Mouse (Mus musculus) heart, embryonic 12.5 days (tissue): ENCODE measurements at regions not wholly inside any gene's neighbourhood (a gene's known extent, or its start where the extent isn't known, plus 50 kb on each side); places are given as distances from the start of the nearest gene placed in this dataset.
"Not testable (repeated sequence)": the region's sequence is repeated elsewhere in the genome, so short reads cannot be mapped to it uniquely, and the experiment has no call there.

Experiments
- ATAC-seq: fragments of 200-750 bp; cut with Nextera tagmentation; 2 replicates; pipeline ENCODE4 v1.8.0; 2017; ENCODE audit warnings: moderate TSS enrichment, moderate library complexity; ENCODE audit not compliant: insufficient number of reproducible peaks, low FRiP score
- H3K27ac ChIP-seq: fragments of 300-500 bp; sonication (generic); 2 replicates; pipeline ENCODE4 v1.5.1; 2016; ENCODE audit warnings: mild to moderate bottlenecking, moderate library complexity; ENCODE audit not compliant: poor library complexity, severe bottlenecking
- H3K27me3 ChIP-seq: fragments of 300-500 bp; sonication (generic); replicated peaks from 2 replicates; pipeline ENCODE4 v1.6.1; 2016; ENCODE audit warnings: mild to moderate bottlenecking, moderate library complexity
- H3K36me3 ChIP-seq: fragments of 300-500 bp; sonication (generic); 2 replicates; pipeline ENCODE4 v1.6.1; 2016; ENCODE audit warnings: mild to moderate bottlenecking, moderate library complexity
- H3K4me1 ChIP-seq: fragments of 300-500 bp; sonication (generic); replicated peaks from 2 replicates; pipeline ENCODE4 v1.6.1; 2016; ENCODE audit warnings: mild to moderate bottlenecking
- H3K4me2 ChIP-seq: fragments of 300-500 bp; sonication (generic); 2 replicates; pipeline ENCODE4 v1.6.1; 2016; ENCODE audit warnings: mild to moderate bottlenecking, moderate library complexity
- H3K4me3 ChIP-seq: fragments of 300-500 bp; sonication (generic); 2 replicates; pipeline ENCODE4 v1.5.1; 2016; ENCODE audit warnings: mild to moderate bottlenecking
- H3K9ac ChIP-seq: fragments of 300-500 bp; sonication (generic); 2 replicates; pipeline ENCODE4 v1.6.1; 2016; ENCODE audit warnings: mild to moderate bottlenecking, moderate library complexity
- H3K9me3 ChIP-seq: fragments of 300-500 bp; sonication (generic); replicated peaks from 2 replicates; pipeline ENCODE4 v1.6.1; 2016; ENCODE audit warnings: mild to moderate bottlenecking, moderate library complexity
- WGBS: fragments of 180-500 bp; shearing (Covaris S2); methylation state at CpG from one replicate; pipeline ENCODE4 v1.1.7; 2016; 5-methylcytosine and 5-hydroxymethylcytosine counted together

DNA sequence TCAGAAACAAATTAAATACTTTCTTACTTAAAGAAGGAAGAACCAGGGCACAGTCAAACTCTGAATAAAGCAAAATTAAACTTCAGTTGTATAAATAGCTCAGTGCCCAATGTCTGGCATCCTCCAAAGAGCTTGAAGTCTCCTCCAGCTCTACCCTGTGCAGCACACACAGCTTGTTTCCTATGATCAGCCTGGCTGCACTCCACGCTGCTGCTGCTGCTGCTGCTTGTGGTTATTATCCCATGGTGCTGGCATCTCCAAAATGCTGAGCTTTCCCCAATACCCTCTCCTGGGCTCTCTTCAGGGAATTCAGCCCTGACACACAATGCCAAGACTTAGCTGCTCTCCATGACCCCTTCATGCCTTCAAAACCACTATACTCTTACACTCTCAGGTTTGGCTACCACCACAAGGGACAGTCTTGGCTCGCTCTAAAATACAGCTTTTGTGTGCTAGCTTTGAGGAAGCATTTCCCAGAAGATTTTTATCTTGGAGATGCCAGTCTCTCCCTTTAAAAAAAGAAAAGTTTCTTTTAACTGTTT is 121.0 kb downstream of the Rab10 start:
- WGBS: 59% methylated on average over 2 of the region's 2 CpGs
- H3K36me3 ChIP-seq, H3K9me3 ChIP-seq, ATAC-seq, H3K9ac ChIP-seq, H3K27me3 ChIP-seq, H3K4me3 ChIP-seq, H3K4me2 ChIP-seq, H3K27ac ChIP-seq, H3K4me1 ChIP-seq: not testable (repeated sequence)

DNA sequence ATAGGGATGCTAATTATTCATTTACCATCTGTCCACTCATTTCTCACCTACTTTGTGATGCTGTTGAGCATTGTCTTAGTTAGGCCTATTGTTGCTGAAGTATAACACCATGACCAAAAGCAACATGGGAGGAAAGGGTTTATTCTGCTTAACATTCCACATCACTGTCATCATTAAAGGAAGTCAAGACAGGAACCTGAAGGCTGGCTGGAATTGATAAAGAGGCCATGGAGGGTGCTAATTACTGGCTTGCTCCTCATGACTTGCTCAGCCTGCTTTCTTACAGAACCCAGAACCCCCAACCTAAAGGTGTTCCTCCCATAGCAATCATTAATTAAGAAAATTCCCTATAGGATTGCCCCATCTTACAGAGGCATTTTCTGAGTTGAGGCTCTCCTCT is 121.6 kb downstream of the Rab10 start:
- no peak for ATAC-seq
- Histone ChIP-seq H3K4me1 (no peaks in the 10 kb centered on the region), H3K36me3 (no peaks in the 10 kb centered on the region), H3K4me3 (no peak overlapping the region), H3K27me3 (no peaks in the 10 kb centered on the region), H3K27ac (no peak overlapping the region), H3K9ac (no peak overlapping the region), H3K9me3 (no peaks in the 10 kb centered on the region), H3K4me2 (no peak overlapping the region)

DNA sequence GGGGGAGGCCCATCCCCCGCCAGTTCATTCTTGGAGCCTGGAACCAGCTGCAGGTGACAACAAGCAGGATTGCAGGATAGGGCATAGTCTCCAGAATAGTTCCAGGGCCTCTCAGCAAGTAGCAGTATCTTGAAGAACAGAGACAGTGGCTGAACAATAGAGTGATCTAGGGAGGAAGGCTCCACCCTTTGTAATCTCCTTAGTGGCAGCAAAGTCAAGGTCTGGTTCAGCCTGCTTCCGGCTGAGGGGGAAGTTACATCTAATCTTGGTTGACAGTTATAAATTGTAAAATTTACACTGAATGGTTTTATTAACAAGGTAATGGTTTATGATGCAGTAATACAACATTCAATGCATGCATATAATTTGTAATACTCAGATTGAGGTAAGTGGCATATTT is 136.4 kb downstream of the Rab10 start:
- no peak overlapping the region for H3K4me3 ChIP-seq
- no peaks in the 10 kb centered on the region for H3K36me3 ChIP-seq
- no peak overlapping the region for H3K27ac ChIP-seq
- H3K9me3 ChIP-seq: no peaks in the 10 kb centered on the region
- no peaks in the 10 kb centered on the region for H3K4me1 ChIP-seq
- WGBS: 61% methylated on average over 2 of the region's 2 CpGs
- no peak overlapping the region for H3K4me2 ChIP-seq
- no peak overlapping the region for H3K9ac ChIP-seq
- ATAC-seq: no peak
- H3K27me3 ChIP-seq: no peaks in the 10 kb centered on the region

DNA sequence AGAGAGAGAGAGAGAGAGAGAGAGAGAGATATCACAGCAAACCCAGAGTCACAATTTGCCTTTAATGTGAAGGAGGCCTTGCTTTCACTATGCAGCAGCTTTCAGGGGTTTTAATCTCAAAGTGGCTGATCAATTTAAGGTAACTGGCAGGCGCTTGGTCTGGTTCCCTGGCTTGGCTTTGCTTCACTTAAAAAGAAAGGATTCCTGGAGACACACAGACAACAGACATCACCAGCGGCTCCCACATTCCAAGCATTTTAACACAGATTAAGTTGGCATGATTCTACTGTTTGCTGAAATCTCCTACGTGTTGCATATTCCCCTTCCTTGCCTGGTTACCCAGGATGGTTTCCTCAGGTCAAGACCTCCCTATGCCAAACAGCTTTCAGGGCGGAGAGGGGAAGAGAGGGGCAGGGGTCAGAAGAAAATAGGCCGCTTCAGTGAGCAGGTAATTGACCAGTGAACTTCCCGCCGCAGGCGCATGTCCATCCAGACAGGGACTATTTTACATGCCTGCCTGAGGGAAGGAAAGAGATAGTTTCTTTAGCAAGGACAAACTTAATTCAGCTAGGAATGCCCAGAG is 140.0 kb downstream of the Rab10 start:
- H3K4me3 ChIP-seq, H3K4me2 ChIP-seq, H3K27ac ChIP-seq, H3K9ac ChIP-seq, H3K27me3 ChIP-seq, H3K36me3 ChIP-seq, H3K4me1 ChIP-seq, ATAC-seq, H3K9me3 ChIP-seq: not testable (repeated sequence)
- 50% methylated on average over 8 of the region's 8 CpGs for WGBS

DNA sequence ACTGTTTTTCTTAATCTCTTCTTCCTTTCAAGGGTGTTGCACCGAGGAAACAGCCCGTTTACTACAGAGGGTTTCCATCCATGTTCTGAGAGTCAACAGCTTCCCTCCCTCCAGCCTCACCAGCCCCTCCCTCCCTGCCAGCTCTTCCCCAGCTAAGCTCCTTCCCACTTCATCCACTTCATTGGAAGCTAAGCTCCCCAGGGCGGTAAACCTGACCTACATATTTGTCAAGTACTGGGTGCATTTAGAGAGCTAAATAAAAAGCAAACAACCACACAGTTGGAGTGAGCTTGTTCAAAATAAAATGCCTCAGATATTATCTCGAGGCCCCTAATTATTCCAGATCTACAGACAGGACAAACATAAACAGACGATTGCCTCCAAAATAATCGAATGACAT is 148.1 kb downstream of the Rab10 start:
- H3K27me3 ChIP-seq, H3K4me1 ChIP-seq, H3K9ac ChIP-seq, H3K9me3 ChIP-seq, ATAC-seq, H3K4me3 ChIP-seq, H3K27ac ChIP-seq, H3K36me3 ChIP-seq, H3K4me2 ChIP-seq: not testable (repeated sequence)
- 61% methylated on average over 6 of the region's 6 CpGs for WGBS

DNA sequence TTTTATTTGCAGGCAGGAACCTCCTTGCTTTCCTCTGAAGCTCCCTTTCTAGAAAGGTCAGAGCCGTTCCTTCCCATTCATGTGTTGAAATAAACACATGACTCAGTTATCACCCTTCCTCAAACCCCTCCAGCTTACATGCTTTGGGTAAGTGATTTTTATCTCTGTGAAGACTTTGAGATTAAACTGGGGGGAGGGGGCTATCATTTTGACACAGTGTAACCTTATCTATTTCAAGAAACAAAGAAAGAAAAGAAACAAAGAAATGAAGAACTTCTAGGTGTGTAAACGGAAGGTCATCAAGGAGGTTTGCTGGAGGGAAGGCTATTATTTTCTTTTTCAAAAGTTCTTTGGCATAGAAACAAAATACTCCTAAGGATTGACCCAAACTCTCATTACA is 151.0 kb downstream of the Rab10 start:
- H3K4me3 ChIP-seq, H3K27me3 ChIP-seq, H3K4me1 ChIP-seq, H3K4me2 ChIP-seq, ATAC-seq, H3K9me3 ChIP-seq, H3K9ac ChIP-seq, H3K36me3 ChIP-seq, H3K27ac ChIP-seq: not testable (repeated sequence)
- 50% methylated on average over 2 of the region's 2 CpGs for WGBS

DNA sequence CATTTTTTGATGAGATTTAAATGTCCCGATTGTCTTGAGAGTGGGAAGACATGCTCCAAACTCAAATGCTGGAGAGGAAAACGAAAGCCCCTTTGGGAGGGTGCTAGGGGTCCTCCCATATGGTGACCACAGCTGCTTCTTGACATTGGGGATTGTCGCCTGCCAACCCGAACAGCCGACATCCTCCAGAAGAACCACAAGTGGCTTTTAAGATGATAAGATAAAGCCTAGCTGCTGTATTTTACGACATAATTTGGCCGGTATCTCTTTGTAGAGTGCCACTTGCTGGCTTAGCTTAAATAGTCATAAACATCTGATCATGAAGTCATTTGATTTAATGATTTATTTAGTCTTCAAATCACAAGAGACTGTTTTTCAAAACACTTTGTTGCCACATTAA is 156.1 kb downstream of the Rab10 start:
- not testable (repeated sequence) for H3K4me2 ChIP-seq, ATAC-seq, H3K4me1 ChIP-seq, H3K27me3 ChIP-seq, H3K4me3 ChIP-seq, H3K27ac ChIP-seq, H3K9ac ChIP-seq, H3K36me3 ChIP-seq
- peaks cover 13% of the 10 kb centered on the region for H3K9me3 ChIP-seq
- WGBS: 33% methylated on average over 7 of the region's 7 CpGs

DNA sequence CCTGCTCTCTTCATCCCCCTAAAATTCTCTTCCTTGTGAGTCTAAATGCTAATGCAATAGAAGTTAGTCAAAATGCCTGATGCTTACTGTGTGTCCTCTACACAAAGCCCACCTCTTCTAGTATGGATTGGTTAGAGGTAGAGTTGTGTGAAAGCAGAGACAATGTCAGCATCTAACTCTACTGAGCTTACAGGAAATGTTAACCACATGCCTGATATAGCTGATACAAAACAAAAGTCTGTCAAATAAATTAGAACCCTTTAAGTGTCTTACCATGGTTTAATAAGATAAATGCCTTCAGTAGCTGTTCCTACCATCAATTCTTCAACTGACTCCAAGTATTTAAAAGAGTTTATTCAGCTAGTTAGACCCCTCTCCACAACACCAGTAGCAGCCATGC is 177.2 kb downstream of the Rab10 start:
- not testable (repeated sequence) for ATAC-seq

DNA sequence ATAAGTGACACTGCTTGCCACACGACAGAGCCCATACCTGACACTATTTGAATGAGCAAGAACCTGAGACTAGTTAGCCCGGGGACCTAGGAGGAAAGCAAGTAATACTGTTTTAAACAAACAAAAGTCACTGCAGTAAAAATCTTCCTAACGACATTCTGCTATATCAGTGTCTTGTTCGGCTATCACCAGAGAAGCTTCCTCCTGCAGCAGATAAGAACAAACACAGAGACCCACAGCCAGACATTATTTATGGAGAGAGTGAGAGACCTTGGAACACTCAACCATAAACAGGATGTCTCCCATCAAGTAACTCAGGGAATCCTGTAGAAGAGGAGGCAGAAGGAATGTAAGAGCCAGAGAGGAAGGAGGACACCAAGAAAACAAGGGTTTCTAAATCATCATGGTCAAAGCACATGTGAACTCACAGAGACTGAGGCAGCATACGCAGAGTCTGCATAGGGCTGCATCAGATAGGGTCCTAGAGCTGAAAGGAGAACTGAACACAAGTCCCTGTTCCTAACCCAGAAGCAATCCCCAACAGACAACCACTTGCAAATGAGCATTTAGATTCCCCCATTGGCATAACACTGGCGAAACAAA is 178.5 kb downstream of the Rab10 start:
- ATAC-seq, H3K4me1 ChIP-seq, H3K27ac ChIP-seq, H3K9me3 ChIP-seq, H3K4me2 ChIP-seq, H3K36me3 ChIP-seq, H3K27me3 ChIP-seq, H3K4me3 ChIP-seq, H3K9ac ChIP-seq: not testable (repeated sequence)
- WGBS: 59% methylated on average over 6 of the region's 6 CpGs

More for the DNA sequence above, 177.2 kb downstream of the Rab10 start:
- not testable (repeated sequence) for H3K4me3 ChIP-seq, H3K4me1 ChIP-seq, H3K9ac ChIP-seq, H3K4me2 ChIP-seq, H3K27ac ChIP-seq, H3K27me3 ChIP-seq, H3K36me3 ChIP-seq, H3K9me3 ChIP-seq

DNA sequence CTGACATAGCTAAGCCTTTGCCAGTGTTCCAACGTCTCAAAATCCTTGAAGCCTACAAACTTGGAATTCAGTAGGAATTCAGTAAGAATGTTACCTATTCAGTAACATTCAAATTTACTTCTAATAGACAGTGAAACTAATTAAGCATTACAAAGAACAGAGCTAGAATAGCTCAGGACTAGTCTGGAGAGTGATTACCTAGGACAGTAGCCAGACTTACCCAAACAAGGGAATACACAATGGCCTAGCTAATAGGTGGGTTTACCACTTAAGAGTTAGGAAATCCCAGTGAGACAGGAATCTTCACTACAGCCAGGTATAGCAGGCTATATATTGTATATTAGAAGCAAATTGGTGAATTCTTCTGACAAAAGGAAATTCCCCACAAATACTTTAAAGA is 182.4 kb downstream of the Rab10 start:
- H3K27me3 ChIP-seq, H3K36me3 ChIP-seq, H3K9ac ChIP-seq, H3K27ac ChIP-seq, H3K4me1 ChIP-seq, H3K9me3 ChIP-seq, H3K4me3 ChIP-seq, H3K4me2 ChIP-seq, ATAC-seq: not testable (repeated sequence)
- WGBS: 71% methylated on average over 1 of the region's 1 CpGs

DNA sequence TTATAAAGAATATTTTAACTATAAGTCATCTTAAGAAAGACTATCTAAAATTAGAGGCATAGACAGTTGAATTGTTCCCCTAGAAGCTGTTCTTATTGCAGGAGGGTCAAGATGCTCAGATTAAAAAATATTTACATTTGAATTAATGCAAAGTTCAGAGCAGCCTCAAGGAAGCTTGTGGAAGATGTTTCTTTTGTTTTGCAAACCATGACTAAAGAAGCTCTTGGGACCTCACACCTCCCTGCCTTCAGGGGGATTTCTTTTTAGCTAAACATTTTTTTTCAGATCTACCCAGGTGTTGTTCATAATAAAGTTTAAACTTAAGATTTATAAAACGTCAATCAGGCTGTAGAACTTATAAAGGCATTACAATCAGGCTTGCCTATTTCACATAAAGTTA is 185.7 kb downstream of the Rab10 start:
- Histone ChIP-seq H3K4me3 (no peak overlapping the region), H3K27me3 (no peaks in the 10 kb centered on the region), H3K36me3 (no peaks in the 10 kb centered on the region), H3K4me1 (no peaks in the 10 kb centered on the region), H3K27ac (no peak overlapping the region), H3K4me2 (no peak overlapping the region), H3K9me3 (no peaks in the 10 kb centered on the region), H3K9ac (no peak overlapping the region)
- WGBS: 47% methylated on average over 1 of the region's 1 CpGs
- ATAC-seq: no peak

DNA sequence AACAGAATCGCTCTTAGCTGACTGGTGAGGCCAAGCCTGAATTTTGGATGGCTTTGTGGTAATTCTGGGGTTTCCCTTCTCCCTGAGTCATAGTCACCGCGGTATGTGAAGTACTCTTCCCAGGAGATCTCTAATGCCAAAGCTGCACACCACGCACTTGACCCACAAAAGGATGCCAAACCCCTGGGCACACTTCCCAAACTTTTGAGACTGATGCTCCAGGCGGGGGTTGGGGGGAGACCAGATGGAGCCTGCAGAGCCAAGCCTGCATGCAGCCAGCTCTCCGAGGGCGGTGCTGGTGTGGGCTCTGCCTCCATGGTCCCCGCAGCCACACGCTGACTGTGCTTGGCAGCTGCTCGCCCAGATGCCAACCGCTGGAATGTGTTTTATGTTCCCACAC is 199.2 kb downstream of the Rab10 start:
- not testable (repeated sequence) for ATAC-seq, H3K27me3 ChIP-seq, H3K4me3 ChIP-seq, H3K9ac ChIP-seq, H3K4me2 ChIP-seq, H3K9me3 ChIP-seq, H3K36me3 ChIP-seq, H3K27ac ChIP-seq, H3K4me1 ChIP-seq
- 58% methylated on average over 11 of the region's 11 CpGs for WGBS
